Mouse (Mus musculus) ovary, adult 18-20 months (tissue): ENCODE measurements around the gene Dock9.

Experiments used
- DNase-seq: peaks from one replicate; pipeline ENCODE4 v3.0.0; 2022; ENCODE audit warnings: low spot score, mixed read lengths

The Dock9 gene

DNA sequence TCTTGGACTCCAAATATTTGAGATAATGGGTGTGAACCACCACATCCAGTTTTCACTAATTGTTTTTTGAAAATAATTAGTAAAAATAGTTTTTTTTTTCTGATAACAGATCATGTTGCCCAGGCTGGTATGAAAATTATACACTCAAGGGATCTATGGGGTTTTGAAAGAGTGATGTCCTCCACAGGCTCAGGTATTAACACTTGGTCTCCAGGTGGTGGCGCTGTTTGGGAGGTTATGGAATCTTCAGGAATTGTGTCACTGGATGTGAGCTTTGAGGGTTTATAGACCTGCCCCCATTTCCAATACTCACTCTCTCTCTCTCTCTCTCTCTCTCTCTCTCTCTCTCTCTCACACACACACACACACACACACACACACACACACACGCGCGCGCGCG, 177.5 kb downstream of the Dock9 start:
- DNase-seq: no peak

DNA sequence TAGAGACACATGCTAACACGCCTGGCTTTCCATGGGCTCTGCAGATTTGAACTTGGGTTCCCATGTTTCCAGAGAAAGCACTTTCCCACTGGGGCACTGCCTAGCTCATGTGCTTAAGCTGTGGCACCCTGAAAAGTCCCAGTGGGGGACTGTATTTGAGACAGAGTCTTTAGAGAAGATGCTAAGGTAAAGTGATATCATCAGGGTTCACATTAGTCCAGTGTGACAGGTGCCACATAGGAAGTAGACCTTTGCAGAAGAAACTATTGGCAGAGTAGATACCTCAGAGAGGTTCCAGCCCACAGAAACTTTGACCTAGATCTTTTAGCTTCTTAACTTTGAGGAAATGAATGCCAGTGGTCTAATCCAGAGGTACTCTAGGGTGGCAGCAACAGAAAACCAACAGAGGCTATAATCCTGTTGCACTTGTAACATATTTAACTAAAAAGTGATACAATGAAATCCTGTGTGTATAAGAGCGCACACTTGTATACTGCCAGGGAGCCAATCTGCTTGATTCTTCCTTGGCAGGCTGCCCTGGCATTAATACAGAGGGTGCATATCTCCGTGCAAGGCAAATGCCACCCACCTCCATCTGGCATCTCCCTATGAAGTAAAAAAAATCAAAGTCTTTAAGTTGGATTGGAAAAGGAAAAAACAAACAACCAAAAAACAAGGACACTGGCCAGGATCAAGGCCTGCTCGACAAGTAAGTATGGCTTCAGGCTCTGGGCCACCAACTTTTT, 179.8 kb downstream of the Dock9 start:
- DNase-seq: no peak

GRCm38 (mm10) chr14:121615431-121615830, 182.2 kb downstream of the Dock9 start:
- DNase-seq: no peak

DNA sequence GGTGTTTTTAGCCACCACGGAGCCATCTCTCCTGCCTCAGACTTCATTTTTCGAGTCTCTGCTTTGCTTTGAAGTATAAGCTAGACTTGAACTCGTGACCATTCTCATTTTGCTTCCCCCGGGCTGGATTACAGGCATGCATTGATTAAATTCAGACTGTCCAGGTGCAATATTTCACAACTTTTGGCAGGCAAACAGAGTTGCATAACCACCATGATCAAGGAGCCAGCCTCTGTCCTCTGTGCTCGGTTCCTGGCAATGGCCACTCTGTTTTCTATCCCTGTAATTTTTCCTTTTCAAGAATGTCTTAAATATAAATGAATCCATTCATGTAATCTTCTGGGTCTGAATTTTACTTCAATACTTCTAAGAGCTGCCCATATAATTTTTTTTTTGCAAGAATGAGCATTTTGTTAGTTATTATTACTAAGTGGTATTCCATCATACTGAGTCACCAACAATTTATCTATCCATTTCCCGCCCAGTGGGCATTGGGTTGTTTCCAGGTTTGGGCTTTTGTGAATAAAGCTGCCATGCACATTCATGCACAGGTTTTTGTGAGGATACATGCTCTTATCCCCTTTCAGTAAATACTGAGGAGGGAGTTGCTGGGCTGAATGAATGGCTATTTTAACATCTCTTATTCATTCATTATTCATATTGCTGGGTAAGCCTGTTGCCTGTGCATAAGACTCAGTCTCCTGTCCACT, 183.0 kb downstream of the Dock9 start:
- no peak for DNase-seq

DNA sequence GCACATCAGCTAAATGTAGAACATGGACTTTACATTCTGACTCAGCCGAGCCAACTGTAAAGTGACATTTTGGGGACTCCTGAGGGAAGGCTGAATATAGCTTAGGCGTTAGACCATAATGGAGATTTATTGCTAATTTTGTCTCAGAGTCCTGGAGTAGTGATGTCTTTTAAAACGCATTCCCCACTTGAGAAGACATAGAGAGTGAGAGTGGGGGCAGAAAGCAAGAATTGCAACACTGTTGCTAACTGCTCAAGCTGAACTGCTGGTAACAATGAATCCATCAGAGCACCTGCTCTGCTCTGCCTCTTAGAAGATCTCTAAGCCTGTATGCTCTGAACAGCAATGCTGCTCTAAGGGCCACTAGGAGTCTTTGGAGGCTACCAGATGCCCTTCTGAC, 184.1 kb downstream of the Dock9 start:
- no peak for DNase-seq

DNA sequence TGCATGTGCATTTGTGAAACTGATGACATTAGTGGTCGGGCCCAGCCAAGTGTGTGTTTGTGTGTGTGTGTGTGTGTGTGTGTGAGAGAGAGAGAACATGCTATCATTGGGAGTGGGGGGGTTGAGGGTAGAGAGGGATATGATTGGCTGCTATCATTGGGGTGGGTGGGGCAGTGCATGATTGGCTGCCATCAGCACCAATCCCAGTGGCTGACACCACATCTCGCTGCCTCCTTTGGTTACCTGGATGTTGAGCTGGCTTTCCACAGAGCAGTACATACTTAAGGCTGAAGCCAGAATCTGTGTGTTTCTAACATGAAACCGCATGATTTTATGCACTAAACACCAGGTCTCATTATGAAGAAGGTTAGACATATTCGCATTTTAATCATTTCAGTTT, 184.7 kb downstream of the Dock9 start:
- DNase-seq: no peak

DNA sequence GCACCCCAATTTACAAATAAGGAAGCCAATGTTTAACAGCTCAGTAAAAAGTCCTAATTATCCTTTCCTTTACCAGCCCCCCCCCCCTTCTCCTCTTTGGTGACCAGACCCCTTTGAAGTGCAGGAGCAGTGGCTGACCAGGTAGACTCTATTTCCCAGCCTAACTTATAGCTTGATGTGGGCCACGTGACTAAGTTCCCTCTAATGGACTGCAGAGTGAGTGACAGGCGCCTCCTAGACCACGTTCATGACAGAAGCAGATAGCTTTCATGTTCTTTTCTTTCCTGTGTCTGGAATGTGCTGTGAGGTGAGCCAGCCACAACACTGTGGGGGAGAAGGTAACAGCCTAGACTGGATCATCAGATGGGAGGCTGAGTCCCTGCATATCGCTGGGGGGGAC, 186.1 kb downstream of the Dock9 start:
- no peak for DNase-seq

DNA sequence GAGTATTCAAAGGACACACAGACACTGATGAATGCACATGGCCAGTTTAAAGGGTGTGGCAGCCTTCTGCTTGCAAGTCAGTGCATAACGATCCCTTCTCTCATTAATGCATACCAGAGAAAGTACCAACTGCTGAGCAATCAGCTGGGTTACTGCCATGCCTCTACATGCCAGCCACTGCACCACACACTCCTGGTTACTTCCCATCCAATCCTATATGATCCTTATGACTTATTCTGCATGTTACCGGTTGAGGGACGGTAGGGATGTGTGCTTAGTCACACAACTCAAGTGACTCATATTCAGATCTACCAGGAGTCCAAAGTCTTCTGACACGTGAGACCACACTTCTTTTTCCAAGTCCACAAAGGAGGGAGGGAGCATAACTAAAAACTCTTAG, 186.5 kb downstream of the Dock9 start:
- DNase-seq: no peak

GRCm38 (mm10) chr14:121608522-121608921, 189.1 kb downstream of the Dock9 start:
- DNase-seq: no peak

DNA sequence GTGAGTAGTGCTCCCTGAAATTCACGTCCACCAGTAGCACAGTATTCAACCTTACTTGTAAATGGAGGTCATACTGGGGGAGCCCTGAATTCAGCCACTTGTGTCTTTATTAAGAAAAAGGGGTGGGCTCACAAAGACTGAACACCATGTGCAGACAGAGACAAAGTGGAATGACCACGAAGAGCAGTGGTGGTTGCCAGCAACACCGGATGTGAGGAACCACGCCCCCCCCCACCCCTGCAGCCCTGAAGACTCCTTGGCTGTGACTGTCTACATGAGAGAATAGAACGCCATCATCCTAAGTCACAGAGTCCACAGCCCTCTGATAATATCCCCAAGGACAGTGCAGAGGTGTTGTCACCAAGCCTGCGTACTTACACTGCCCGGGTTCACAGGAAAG, 191.2 kb downstream of the Dock9 start:
- no peak for DNase-seq

- no peak for DNase-seq
These were observed 192.4 kb downstream of the Dock9 start for GRCm38 (mm10) chr14:121605260-121605659.

DNA sequence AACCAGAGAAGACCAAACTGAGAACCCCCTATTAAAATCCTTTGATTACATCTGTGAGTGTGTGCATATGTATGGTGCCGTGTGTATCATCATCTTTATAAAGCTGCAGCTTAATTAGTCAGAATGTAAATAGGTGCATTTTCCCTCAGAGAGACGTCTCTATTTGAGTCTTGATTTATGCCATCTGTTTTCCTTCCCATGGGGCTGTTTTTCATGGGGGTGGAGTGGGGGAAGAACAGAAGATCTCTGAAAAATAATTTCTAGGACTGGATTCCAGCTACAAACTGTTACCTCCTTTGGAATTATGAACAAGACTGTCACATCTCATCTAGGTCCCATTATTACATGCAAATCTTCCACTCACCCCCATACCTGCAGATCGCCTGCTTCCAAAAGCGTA, 193.1 kb downstream of the Dock9 start:
- DNase-seq: no peak

GRCm38 (mm10) chr14:121602610-121603009, 195.0 kb downstream of the Dock9 start:
- no peak for DNase-seq

- no peak for DNase-seq
These were observed 197.1 kb downstream of the Dock9 start for GRCm38 (mm10) chr14:121600538-121600937.

- no peak for DNase-seq
These were observed 200.6 kb downstream of the Dock9 start for GRCm38 (mm10) chr14:121597073-121597472.

- DNase-seq: no peak
These were observed 201.0 kb downstream of the Dock9 start for GRCm38 (mm10) chr14:121596631-121597030.

DNA sequence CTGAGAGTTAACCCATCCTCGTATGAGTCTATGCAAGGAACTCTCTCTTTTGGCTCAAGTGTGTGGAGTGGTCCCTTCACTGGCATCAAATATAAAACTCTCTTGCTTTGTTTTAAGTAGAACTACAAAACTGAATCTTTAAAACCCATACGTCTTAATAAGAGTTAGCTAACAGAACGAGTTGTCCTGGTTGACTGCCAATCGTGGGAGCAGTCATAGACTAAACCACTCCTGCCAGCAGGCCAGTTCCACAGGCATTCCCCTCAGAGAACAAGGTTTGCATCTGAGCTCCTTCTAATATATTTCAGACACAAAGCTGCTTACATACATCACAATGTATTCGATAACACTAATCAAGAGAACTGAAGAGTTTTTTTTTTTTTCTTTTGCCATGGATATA, 203.0 kb downstream of the Dock9 start:
- DNase-seq: no peak

DNA sequence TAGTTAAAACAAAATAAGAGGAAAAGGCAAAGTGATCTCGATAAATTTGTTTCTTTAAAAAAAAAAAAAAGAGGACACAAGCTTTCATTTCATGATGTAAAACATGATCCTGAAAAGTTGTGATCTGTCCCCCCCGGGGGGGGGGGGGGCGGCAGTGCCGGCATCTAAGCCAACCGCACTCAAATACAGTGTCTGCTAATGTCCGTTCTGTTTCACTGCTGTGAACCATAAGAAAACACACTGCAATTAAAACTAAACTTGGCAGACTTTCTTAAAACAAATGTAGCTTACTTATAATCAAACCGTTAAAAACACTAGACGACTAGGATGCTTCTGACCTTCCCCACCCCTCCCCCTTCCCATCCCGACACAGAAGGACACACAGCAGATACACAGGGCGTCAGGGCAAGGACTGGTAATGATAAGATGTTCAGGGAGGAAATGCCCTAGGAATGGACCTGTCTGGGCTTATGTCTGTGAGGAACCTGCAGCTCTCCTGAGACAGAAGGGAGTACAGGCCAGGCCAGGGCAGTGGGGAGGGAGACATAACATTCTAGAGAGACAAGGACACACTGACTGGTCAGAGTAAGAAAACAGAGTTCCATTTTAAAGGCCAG, 204.2 kb downstream of the Dock9 start:
- peak; percentile 78 for DNase-seq

DNA sequence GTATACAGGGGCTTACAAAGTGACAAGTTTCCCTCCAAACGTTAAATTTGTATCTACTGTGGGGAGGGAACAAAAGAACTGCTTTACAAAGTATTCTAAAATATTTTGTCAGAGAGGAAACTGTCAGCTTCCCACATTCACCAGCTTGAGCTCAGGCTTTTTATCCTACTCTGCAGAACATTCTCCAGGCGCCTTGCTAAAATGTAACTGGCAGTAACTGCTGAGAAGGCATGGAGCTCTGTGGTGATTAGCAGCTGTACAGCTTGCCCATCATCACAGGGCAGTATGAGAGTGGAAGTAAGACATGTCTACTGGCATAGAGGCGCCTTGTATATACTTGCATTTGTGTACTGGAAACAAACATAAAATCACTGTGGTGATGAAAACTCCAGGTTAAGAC, 204.7 kb downstream of the Dock9 start:
- no peak for DNase-seq

DNA sequence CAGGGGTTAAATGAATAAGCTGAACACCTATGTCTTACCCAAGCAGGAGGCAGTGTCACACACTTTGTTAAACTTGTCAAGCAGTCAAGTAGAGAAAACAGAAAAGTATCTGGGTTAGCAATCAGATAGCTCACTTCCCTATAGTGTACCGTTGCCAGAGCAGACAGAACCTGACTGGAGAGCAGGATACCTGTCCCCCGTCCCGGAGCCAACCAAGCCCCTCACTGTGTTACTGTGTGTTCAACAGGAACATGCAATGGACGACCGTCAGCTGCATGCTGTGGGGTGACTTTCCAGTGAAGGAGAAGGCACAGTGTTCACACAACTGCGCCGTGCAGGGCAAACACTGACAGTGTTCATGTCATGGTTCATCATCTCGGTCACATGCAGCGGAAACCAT, 205.3 kb downstream of the Dock9 start:
- DNase-seq: no peak

GRCm38 (mm10) chr14:121589097-121589725, 208.4 kb downstream of the Dock9 start:
- peak; percentile 49 for DNase-seq

DNA sequence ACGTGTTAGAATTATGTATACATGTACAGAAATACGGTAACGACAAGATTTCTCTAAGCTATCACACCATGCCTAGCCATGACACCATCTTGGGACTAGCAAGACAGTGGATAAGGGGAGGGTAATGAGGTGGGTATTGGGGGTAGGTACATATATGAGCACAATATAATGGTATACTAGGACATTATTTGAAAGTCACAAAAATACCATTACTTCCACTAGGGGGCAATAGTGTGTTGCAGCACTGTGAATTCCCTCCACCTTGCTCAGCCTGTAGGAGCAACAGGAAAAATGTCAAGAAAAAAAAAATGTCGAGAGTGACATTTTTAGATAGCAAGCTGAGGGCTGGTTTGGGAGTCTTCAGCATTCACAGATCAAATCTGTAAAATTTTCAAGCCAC, 209.2 kb downstream of the Dock9 start:
- no peak for DNase-seq
